Mouse (Mus musculus) hindbrain, embryonic 13.5 days (tissue): Measurements from ENCODE around the gene Syde1. TPM values are rescaled to one million over a fixed set of nuclear protein-coding genes. Genes with fewer than 3 reads are reported as not detected.

ENCODE experiments used
- ATAC-seq: fragments of 200-750 bp; cut with Nextera tagmentation; 2 replicates; pipeline ENCODE4 v1.8.0; 2017; ENCODE audit warnings: moderate TSS enrichment; ENCODE audit not compliant: low FRiP score
- H3K27ac ChIP-seq: fragments of 300-500 bp; sonication (generic); 2 replicates; pipeline ENCODE4 v1.5.1; 2015; ENCODE audit warnings: inconsistent platforms, mild to moderate bottlenecking, moderate library complexity
- H3K27me3 ChIP-seq: fragments of 300-500 bp; sonication (generic); 2 replicates; pipeline ENCODE4 v1.6.1; 2015; ENCODE audit warnings: mild to moderate bottlenecking, inconsistent platforms
- H3K36me3 ChIP-seq: fragments of 300-500 bp; sonication (generic); 2 replicates; pipeline ENCODE4 v1.6.1; 2015; ENCODE audit warnings: mild to moderate bottlenecking, inconsistent platforms
- H3K4me1 ChIP-seq: fragments of 300-500 bp; sonication (generic); replicated peaks from 2 replicates; pipeline ENCODE4 v1.6.1; 2015; ENCODE audit warnings: inconsistent platforms
- H3K4me2 ChIP-seq: fragments of 300-500 bp; sonication (generic); 2 replicates; pipeline ENCODE4 v1.6.1; 2015; ENCODE audit warnings: inconsistent platforms, mild to moderate bottlenecking, moderate library complexity
- H3K4me3 ChIP-seq: fragments of 300-500 bp; sonication (generic); 2 replicates; pipeline ENCODE4 v1.5.1; 2015; ENCODE audit warnings: mild to moderate bottlenecking, inconsistent platforms
- H3K9ac ChIP-seq: fragments of 300-500 bp; sonication (generic); 2 replicates; pipeline ENCODE4 v1.6.1; 2015; ENCODE audit warnings: mild to moderate bottlenecking, inconsistent platforms
- H3K9me3 ChIP-seq: fragments of 300-500 bp; sonication (generic); 2 replicates; pipeline ENCODE4 v1.6.1; 2016; ENCODE audit warnings: inconsistent platforms
- WGBS: fragments of 180-500 bp; shearing (Covaris S2); methylation state at CpG from one replicate; pipeline ENCODE4 v1.1.7; 2015; 5-methylcytosine and 5-hydroxymethylcytosine counted together
- polyA plus RNA-seq: library from polyadenylated mRNA; unstranded; fragments of >200 nt; fragmentation: Nextera tagmentation; extraction: Ambion mirVana; gene quantifications from 2 replicates; pipeline ENCODE4 v1.2.1, GENCODE M21; 2015

Gene Syde1
- polyA plus RNA-seq, 1 experiment from 2014 or later: 4.6 TPM

GRCm38 (mm10) chr10:78575105-78575632 lies 16.6 kb downstream of the Syde1 start:
- H3K4me1 ChIP-seq: peaks cover 16% of the 10 kb centered on the region
- H3K9ac ChIP-seq: peak overlapping the region; percentile 82
- H3K36me3 ChIP-seq: peaks cover 34% of the 10 kb centered on the region
- peak overlapping the region; percentile 86 for H3K27ac ChIP-seq
- H3K4me2 ChIP-seq: peak overlapping the region; percentile 62
- 19% methylated on average over 13 of the region's 13 CpGs for WGBS
- ATAC-seq: peak; percentile 60
- H3K9me3 ChIP-seq: no peaks in the 10 kb centered on the region
- peak overlapping the region; percentile 63 for H3K4me3 ChIP-seq
- no peaks in the 10 kb centered on the region for H3K27me3 ChIP-seq

GRCm38 (mm10) chr10:78574250-78575104 lies 17.3 kb downstream of the Syde1 start, which contains the start of gene Ilvbl:
Gene Ilvbl (plus strand): TSS chr10:78574346.
- ATAC-seq: peak; percentile 94
- H3K27me3 ChIP-seq: no peaks in the 10 kb centered on the region
- H3K9ac ChIP-seq: peak within 1 kb of the TSS; percentile 82
- H3K27ac ChIP-seq: peak within 1 kb of the TSS; percentile 86
- no peaks in the 10 kb centered on the region for H3K9me3 ChIP-seq
- under 1% methylated on average over 51 of the region's 51 CpGs for WGBS
- peak within 1 kb of the TSS; percentile 63 for H3K4me3 ChIP-seq
- peaks cover 16% of the 10 kb centered on the region for H3K4me1 ChIP-seq
- peak within 1 kb of the TSS; percentile 62 for H3K4me2 ChIP-seq
- H3K36me3 ChIP-seq: peaks cover 27% of the 10 kb centered on the region

GRCm38 (mm10) chr10:78573226-78573625 lies 18.5 kb downstream of the Syde1 start:
- Histone ChIP-seq H3K4me2 (no peak overlapping the region), H3K9me3 (no peaks in the 10 kb centered on the region), H3K27me3 (no peaks in the 10 kb centered on the region), H3K36me3 (peaks cover 15% of the 10 kb centered on the region), H3K4me1 (peaks cover 16% of the 10 kb centered on the region), H3K9ac (no peak overlapping the region), H3K4me3 (no peak overlapping the region), H3K27ac (no peak overlapping the region)
- no peak for ATAC-seq
- 77% methylated on average over 3 of the region's 3 CpGs for WGBS

- H3K9me3 ChIP-seq: no peaks in the 10 kb centered on the region
- WGBS: 56% methylated on average over 2 of the region's 2 CpGs
- H3K4me3 ChIP-seq: no peak overlapping the region
- peaks cover 12% of the 10 kb centered on the region for H3K4me1 ChIP-seq
- H3K27me3 ChIP-seq: no peaks in the 10 kb centered on the region
- H3K4me2 ChIP-seq: no peak overlapping the region
- H3K27ac ChIP-seq: no peak overlapping the region
- no peak overlapping the region for H3K9ac ChIP-seq
- ATAC-seq: no peak
- H3K36me3 ChIP-seq: no peaks in the 10 kb centered on the region
Measured at GRCm38 (mm10) chr10:78570897-78571296, 20.9 kb downstream of the Syde1 start.

GRCm38 (mm10) chr10:78570416-78570815 lies 21.3 kb downstream of the Syde1 start:
- no peak overlapping the region for H3K27ac ChIP-seq
- WGBS: 68% methylated on average over 6 of the region's 6 CpGs

GRCm38 (mm10) chr10:78569686-78570085 lies 22.1 kb downstream of the Syde1 start:
- H3K27ac ChIP-seq: no peak overlapping the region

More at GRCm38 (mm10) chr10:78570416-78570815, 21.3 kb downstream of the Syde1 start:
- Histone ChIP-seq H3K27me3 (no peaks in the 10 kb centered on the region), H3K4me2 (no peak overlapping the region), H3K9ac (no peak overlapping the region), H3K9me3 (no peaks in the 10 kb centered on the region), H3K4me1 (peaks cover 7% of the 10 kb centered on the region), H3K36me3 (no peaks in the 10 kb centered on the region), H3K4me3 (no peak overlapping the region)
- no peak for ATAC-seq

GRCm38 (mm10) chr10:78569191-78569590 lies 22.6 kb downstream of the Syde1 start:
- WGBS: 79% methylated on average over 3 of the region's 3 CpGs

More at GRCm38 (mm10) chr10:78569686-78570085, 22.1 kb downstream of the Syde1 start:
- Histone ChIP-seq H3K4me2 (no peak overlapping the region), H3K4me1 (0 out of 2 replicates have a peak, but pooled peaks cover 3% of the 10 kb centered on the region), H3K4me3 (no peak overlapping the region), H3K9ac (no peak overlapping the region), H3K27me3 (no peaks in the 10 kb centered on the region), H3K36me3 (no peaks in the 10 kb centered on the region), H3K9me3 (no peaks in the 10 kb centered on the region)
- ATAC-seq: no peak
- WGBS: 71% methylated on average over 3 of the region's 3 CpGs

GRCm38 (mm10) chr10:78565070-78565469 lies 26.7 kb downstream of the Syde1 start:
- Histone ChIP-seq H3K27ac (no peak overlapping the region), H3K4me3 (no peak overlapping the region), H3K4me1 (no peaks in the 10 kb centered on the region), H3K4me2 (no peak overlapping the region), H3K27me3 (no peaks in the 10 kb centered on the region), H3K36me3 (no peaks in the 10 kb centered on the region), H3K9ac (no peak overlapping the region), H3K9me3 (no peaks in the 10 kb centered on the region)
- no peak for ATAC-seq
- 91% methylated on average over 1 of the region's 1 CpGs for WGBS

More at GRCm38 (mm10) chr10:78569191-78569590, 22.6 kb downstream of the Syde1 start:
- Histone ChIP-seq H3K27ac (no peak overlapping the region), H3K4me2 (no peak overlapping the region), H3K9me3 (no peaks in the 10 kb centered on the region), H3K27me3 (no peaks in the 10 kb centered on the region), H3K4me1 (0 out of 2 replicates have a peak, but pooled peaks cover 3% of the 10 kb centered on the region), H3K9ac (no peak overlapping the region), H3K4me3 (no peak overlapping the region), H3K36me3 (no peaks in the 10 kb centered on the region)
- ATAC-seq: no peak

GRCm38 (mm10) chr10:78540943-78541342 lies 50.8 kb downstream of the Syde1 start:
- Histone ChIP-seq H3K4me2 (no peak overlapping the region), H3K27ac (no peak overlapping the region), H3K36me3 (no peaks in the 10 kb centered on the region), H3K4me3 (no peak overlapping the region), H3K9me3 (no peaks in the 10 kb centered on the region), H3K27me3 (no peaks in the 10 kb centered on the region), H3K4me1 (no peaks in the 10 kb centered on the region), H3K9ac (no peak overlapping the region)
- 64% methylated on average over 2 of the region's 2 CpGs for WGBS
- no peak for ATAC-seq

Other genes starting within 250 kb of the Syde1 start
- 51.2 and 54.4 TPM in 2 replicates for gene Agpat3, start 239.5 kb downstream of the Syde1 start, polyA plus RNA-seq
- 385 and 394 TPM in 2 replicates for gene Rrp1, start 178.9 kb downstream of the Syde1 start, polyA plus RNA-seq
- 93.9 and 105 TPM in 2 replicates for gene Cstb, start 166.3 kb downstream of the Syde1 start, polyA plus RNA-seq
- gene Pdxk, start 127.0 kb downstream of the Syde1 start, polyA plus RNA-seq: 19.2 and 20.1 TPM in 2 replicates
- not detected in 2 replicates for gene Olfr1358, start 74.5 kb downstream of the Syde1 start, polyA plus RNA-seq
- gene Ilvbl, start 17.6 kb downstream of the Syde1 start, polyA plus RNA-seq: 56.1 and 61.2 TPM in 2 replicates
- not detected in 2 replicates for gene Olfr1357, start 26.1 kb upstream of the Syde1 start, polyA plus RNA-seq
- not detected in 2 replicates for gene Casp14, start 126.3 kb upstream of the Syde1 start, polyA plus RNA-seq
- gene Ccdc105, start 161.1 kb upstream of the Syde1 start, polyA plus RNA-seq: 0.19 and 0.48 TPM in 2 replicates
- 8.3 and 9.8 TPM in 2 replicates for gene Slc1a6, start 188.5 kb upstream of the Syde1 start, polyA plus RNA-seq